Mouse (Mus musculus) ES-Bruce4 (cell line): ENCODE measurements around the gene Ajuba.

Source experiments
- CTCF ChIP-seq: IDR thresholded peaks from one replicate; pipeline ENCODE4 v1.8.1; 2011; ENCODE audit warnings: low read depth, low read length
- EP300 ChIP-seq: IDR thresholded peaks from 2 replicates; pipeline ENCODE4 v1.6.1; 2011; ENCODE audit warnings: low read depth, low read length; ENCODE audit not compliant: insufficient read depth
- POLR2A ChIP-seq: IDR thresholded peaks from one replicate; pipeline ENCODE4 v1.8.1; 2011; ENCODE audit warnings: low read length; ENCODE audit not compliant: insufficient read depth

DNA sequence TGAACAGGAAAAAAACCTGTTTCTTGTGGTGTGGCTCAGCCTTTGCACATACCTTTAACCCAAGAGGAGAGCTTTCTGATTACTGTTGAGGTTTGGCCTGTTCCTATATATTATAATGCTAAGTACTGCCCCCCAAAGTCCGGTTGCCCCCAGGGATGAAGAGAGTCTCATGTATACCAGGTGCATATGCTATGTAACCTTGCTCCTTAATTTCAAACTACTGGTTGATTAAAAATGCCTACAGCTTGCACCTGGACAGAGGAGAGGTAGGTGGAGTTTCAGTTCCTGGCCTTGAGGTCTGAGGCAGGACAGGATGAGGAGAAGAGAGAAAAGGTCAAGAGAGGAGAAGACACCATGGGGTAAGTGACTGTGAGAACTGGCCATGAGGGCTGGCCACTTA, 43.8 kb upstream of the Ajuba start, which contains the start of gene Psmb11:
- TF ChIP-seq CTCF (no peak), EP300 (no peak), POLR2A (no peak)
